Mouse (Mus musculus): ENCODE results near the gene Mterf2.

GRCm38 (mm10) chr10:85154195-85154594 is 26.4 kb upstream of the Mterf2 start:
- TF ChIP-seq POLR2A (IDR thresholded peaks at IDR 0.05; ENCODE audit: extremely low read depth, insufficient read depth, low read length) = no peak
- peak; percentile 61 for TF ChIP-seq CTCF (IDR thresholded peaks at IDR 0.05; ENCODE audit: low read depth, low read length)
